Mouse (Mus musculus): ENCODE measurements around the gene H6pd.
A peak's percentile ranks its signal among the peaks of the same experiment; 100 is the strongest.

Gene H6pd

DNA sequence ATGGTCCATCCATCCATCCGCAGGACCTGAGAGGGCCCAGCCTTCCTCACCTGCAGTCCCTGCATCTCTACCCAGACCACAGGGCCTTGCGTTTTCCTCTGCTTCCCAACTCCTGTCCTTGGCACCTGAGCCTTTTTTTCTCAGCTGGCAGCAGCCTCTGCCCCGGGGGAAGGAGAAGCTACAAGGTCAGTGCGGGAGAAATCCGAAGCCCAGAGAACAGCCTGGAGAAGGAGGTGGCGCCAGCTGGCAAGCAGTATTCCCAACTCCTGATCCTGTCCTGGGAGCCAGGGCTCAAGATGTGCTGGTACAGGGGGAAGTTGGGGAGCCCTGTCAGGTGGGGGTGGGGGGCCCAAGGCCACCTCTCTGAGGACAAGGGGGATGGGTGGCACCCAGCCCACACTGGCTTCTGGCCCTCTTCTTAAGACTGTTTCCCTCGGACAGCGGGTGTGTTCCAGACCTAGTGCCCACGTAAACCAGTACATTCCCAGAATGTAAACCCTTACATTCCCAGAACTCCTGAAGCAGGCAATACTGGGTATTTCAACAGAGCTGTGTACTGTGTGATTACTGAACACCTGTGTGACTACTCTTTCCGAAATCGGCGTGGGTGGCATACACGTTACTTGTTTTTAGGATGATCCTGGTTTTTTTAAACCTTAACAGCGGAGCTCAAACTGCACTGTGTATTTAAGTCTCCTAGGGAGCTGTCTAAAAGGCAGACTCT lies 9.9 kb downstream of the H6pd start:
- DNase-seq (ENCODE audit: low spot score): no peak

DNA sequence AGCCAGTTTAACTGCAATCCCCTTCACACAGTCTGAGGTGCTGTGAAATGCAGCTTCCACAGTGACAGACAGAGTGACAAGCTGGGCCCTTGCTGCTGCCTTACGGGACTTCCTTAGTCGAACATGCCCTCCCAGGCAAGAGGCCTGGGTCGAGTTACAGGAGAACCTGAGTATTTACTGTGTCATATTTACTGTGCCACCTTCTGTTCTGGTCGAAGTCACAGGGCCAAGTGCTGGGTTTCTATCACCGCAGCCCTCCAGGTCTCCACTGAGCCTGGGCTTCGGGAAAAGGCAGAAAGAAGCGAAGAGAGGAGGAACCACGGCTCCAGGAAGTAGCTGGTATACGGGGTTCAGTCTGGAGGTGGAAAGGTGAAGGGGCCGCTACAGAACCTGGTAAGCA lies 10.8 kb downstream of the H6pd start:
- DNase-seq (ENCODE audit: low spot score): no peak

GRCm38 (mm10) chr4:149996440-149996839 lies 12.4 kb downstream of the H6pd start:
- no peak for DNase-seq (ENCODE audit: low spot score)

GRCm38 (mm10) chr4:149995911-149996310 lies 12.9 kb downstream of the H6pd start:
- DNase-seq (ENCODE audit: low spot score): no peak

DNA sequence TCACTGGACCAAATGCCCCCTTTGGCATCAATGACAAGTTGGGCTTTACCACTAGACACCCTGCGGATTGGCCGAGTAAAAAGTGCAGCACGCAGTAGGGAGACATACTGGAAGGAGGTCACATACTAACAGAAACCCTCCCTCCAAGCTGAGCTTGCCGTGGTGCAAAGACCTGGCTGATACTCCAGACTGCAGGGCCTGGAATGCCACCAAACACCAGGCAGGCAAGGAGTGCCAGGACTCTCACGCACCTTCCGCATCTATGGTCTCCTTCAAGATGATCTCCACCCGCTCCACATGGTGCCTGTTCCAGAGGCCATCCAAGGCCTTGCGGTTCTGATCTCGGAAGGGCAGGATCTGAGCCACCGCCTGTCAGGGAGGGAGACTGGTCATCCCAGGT lies 14.6 kb downstream of the H6pd start:
- DNase-seq (ENCODE audit: low spot score): no peak

DNA sequence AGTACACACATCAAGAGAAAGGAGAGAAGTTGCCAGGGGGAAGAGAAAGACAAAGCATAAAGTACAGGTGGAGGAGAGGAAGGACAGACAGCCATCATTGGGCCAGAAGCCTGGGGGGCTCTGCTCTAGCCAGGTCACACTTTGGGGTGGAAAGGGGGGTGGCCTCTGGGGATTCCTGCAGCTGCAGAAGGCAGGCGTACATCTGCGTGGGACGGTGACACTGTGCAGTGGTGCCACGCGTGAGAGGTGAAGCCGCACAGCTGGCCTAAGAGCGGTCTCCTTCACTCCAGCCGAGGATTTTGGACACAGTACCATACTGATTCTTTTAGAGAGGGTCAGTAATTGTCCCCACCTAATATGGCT lies 16.2 kb downstream of the H6pd start:
- DNase-seq (ENCODE audit: low spot score): no peak

DNA sequence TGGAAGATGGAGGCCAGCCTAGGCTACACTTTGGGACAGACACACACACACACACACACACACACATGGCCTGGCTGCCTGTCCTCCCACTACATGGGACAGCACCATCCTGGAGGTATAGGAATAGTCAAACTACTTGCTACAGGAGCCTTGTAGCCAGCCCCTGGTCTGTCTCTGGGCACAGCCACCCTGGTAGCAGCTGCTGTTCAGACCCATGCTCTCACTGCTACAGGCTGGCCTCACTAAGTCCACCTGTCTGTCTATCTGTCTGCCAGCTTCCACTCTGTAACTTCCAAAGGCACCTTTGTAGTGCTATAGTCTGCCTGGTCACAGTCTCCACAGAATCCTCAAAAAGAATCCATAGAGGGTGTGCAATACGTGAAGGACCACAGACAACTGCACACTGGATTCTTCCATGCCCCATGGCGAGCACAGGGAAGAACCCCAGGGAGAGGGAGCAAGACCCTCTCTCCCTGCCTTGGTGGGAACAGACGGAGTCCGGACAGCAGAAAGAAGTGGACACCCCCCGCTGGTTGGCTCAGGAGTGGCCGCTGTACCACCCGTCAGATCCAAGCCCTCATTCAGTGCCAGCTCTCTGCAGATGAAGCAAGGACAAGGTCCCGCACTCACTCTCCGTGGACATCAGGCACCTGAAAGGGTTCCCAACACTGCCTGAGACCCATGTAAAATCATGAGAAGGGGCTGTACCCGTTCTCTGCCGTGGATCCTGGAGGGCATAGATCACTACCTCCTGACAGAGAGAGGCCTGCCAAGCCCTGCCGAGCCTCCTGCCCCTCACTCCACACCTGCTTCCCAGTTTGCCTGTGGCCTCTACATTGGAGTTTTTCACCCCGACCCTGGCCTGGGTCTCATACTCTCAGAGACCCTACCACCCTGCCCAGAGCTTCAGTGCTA lies 16.8 kb downstream of the H6pd start:
- no peak for DNase-seq (ENCODE audit: low spot score)

- DNase-seq (ENCODE audit: low spot score): no peak
Measured at GRCm38 (mm10) chr4:149990954-149991633, 17.7 kb downstream of the H6pd start.

- DNase-seq (ENCODE audit: low spot score): no peak
Measured at GRCm38 (mm10) chr4:149990212-149990953, 18.4 kb downstream of the H6pd start.

DNA sequence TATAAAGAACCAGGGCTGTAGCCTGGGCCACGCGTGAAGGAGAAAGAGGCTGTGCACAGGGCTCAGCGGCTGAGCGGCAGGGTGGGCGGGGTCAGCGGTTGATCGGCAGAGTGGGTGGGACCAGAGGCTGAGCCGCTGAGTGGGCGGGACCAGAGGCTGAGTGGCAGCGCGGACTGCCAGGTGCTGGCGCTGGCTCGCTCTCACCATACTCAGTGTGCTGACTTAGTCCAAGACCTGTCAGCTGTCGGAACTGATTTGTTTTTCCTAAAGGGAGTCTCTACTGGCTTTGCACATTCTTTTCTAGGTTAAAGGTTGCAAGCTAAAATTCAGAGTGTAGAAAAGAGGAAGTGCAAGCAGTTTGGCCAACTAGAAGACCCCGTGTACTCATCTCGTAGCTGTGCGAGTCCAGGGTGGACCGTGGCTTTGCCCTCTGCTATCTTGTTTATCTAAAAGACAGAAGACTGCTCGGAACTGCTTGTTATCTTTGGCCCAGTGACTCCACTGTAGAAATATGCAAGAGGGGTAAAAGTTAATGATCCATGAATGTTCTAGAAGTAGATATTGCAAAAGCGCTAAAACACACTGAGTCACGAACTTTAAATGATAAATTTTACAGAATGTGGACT lies 19.8 kb downstream of the H6pd start:
- peak; percentile 74 for DNase-seq (ENCODE audit: low spot score)

DNA sequence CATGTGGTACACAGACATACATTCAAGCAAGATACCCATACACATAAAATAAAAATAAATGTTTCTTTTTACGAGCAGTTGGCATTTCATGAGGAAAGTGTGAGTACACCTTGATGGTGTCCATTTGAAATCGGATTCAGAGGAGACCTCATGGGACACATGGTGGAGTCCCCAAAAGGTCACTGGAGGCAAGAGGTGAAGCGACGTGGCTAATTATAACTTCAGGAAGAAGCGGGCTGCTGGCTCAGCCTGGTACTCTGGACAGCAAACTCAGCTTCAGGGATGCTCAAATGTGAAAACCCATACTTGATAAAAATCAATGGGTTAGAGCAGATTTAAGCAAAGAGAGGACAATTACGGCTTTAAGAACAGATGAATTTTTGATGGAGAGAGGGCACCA lies 20.5 kb downstream of the H6pd start:
- DNase-seq (ENCODE audit: low spot score): no peak

GRCm38 (mm10) chr4:149986671-149987417 lies 22.0 kb downstream of the H6pd start:
- DNase-seq (ENCODE audit: low spot score): no peak

DNA sequence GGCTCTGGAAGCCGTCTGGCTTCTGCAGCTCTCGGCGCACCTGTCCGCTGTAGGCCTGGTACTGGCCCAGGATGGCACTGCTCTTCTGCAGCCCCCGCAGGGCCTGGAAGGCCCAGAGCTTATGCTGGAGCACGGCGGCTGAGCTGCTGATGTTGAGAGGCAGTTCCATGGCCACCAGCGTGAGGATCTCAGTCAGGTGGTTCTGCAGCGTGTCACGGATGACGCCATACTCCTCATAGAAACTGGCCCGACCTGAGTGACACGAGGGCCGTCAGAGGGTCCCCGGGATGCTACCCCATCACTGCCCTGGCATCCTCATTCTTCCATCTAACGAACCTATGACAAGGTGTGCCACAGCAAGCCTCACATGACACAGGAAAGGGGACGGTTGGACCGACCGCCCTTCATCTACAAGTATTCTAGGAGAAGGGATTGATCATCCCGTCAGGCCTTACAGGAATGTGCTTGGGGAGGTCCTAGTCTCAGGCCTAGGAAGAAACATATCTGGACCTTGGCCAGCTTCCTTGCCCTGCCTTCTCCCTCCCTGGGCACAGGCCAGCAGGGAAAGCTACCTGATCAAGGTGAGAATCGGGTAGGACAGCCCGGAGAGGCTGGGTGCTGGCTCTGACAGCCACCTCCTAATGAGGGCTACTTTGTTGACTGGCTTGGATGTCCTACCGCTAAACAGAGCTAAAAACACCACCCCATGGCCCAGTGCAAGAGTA lies 24.7 kb downstream of the H6pd start:
- no peak for DNase-seq (ENCODE audit: low spot score)

DNA sequence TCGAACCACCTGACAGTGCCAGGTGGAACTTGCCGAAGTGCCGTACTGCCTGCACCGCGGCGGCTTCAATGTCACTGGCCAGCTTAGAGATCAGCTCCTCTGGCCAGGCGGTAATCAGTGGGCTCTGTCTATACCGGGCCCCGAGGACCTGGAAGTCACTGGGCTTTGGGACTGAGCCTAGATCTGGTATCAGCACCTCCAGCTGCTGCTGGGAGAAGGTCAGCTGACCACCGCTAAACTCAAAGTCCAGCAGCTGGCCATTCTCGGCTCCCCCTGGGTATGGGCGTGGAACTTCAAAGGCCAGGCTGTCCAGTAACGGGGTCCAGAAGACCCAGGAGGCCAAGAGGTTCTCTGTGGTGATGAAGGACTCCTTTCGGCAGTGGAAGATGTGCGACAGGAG lies 26.7 kb downstream of the H6pd start:
- no peak for DNase-seq (ENCODE audit: low spot score)

DNA sequence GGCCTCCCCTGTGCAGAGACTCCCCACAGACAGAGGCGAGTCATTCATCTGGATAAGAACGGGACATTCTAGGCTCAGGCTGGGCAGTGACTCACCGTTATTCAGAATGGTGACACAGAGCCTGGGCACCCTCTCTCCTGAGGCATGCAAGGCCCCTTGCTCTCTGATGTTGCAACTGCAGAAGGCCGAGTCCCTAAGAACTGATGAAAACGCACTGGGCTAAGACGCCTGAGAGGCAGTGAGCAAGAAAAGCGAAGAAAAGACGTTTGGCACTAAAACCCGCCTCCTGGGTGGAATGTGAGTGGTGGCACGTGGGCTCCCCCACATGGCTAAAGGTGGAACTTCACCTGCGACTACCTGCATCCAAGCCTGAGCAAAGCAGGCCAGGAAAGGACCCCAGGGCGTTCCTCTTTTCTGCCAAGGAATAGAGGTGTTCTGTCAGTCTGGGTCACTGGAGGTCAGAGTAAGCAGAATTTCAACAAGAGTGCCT lies 29.0 kb downstream of the H6pd start:
- peak; percentile 71 for DNase-seq (ENCODE audit: low spot score)

DNA sequence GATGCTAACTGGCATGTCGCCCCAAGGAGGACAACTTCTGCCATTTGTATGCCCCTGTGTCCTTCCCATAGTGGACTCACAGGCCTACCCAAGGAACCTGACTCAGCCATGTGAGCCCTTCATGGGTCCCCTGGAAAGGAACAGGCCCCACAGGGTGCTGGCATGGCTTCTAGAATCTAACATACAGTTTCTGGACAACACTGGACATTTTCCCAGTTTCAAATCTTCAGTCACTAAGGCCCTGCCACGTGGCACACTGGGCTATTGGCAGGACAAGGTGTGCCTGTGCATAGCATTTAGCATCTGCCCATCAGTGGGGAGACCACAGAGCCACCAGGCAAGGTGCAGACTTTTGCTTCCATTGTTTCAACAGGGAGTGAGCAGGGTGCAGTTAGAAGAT lies 30.0 kb downstream of the H6pd start:
- no peak for DNase-seq (ENCODE audit: low spot score)

GRCm38 (mm10) chr4:149977801-149978544 lies 30.9 kb downstream of the H6pd start:
- no peak for DNase-seq (ENCODE audit: low spot score)

- DNase-seq (ENCODE audit: low spot score): no peak
Measured at GRCm38 (mm10) chr4:149977181-149977580, 31.6 kb downstream of the H6pd start.

- no peak for DNase-seq (ENCODE audit: low spot score)
Measured at GRCm38 (mm10) chr4:149975730-149976254, 33.0 kb downstream of the H6pd start.

Data from c-Kit-positive CD71-positive TER-119-positive erythroid progenitor cells, embryonic 14.5 days (primary cell).